Mouse (Mus musculus) kidney, adult 9 months (tissue): ENCODE measurements at regions not wholly inside any gene's neighbourhood (a gene's known extent, or its start where the extent isn't known, plus 50 kb on each side); places are given as distances from the start of the nearest gene placed in this dataset.

Experiments
- DNase-seq: peaks from one replicate; pipeline ENCODE4 v3.0.0; 2022

DNA sequence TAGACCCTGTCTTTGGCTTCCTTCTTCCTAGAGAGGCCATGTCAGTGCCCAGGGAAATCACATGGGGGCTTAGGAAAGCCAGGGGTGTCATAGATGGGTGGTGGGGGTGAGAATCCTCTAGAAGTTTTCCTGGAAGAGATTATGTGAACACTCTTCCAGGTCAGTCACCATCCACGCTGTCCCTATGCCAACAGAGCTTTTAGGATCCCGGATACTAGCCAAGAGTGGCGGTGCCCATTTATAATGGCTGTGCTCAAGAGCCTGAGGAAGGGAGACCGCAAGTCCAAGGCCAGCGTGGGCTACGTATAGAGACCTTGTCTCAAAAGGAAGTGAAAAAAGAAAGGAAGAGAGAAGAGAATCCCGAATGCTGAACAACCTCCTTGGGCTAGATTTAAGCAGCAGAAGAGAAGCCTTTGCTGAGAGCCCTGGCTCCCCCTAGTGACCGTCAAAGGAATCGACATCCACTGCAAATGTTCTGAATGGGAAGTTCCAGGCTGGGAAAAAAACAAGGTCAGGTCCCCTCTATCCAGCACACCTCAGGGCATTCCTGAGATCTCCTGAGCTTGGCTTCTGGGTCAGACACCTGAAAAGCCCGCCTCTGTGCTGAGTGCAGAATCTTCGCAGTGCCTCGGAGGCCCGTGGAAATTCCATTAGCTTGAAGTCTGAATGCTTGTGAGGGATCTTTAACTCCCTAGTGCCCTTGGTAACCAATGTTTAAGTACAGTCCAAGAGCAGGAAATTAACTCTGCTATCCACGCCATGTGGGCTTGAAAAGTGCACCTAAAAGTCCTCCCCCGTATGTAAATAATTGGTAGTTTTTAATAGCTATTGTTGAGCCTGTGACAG is 50.5 kb upstream of the Cdh5 start:
- DNase-seq: peak; percentile 52

DNA sequence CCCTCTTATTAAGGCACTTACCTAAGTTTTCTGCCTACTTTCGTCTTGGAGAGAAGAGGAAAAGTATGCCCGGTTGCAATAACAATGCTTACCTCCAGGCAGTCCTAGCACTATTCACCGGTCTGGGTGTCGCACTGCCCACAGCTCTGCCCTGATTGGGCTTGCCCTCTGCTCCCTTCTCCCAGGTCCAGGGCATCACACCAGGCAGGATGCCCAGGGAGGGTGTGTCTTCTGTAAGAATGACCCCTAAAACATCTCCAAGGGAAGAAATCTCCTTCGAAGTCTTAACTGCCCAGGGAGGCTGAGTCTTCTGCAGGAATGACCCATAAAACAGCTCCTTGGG is 49.9 kb upstream of the Cdh5 start:
- no peak for DNase-seq
